Mouse (Mus musculus) testis, adult 2 months (tissue): ENCODE results near the gene Ccdc141. TPM values are rescaled to one million over a fixed set of nuclear protein-coding genes. Genes with fewer than 3 reads are reported as not detected.

Experiments used
- H3K27ac ChIP-seq: fragments of 200-500 bp; 2 replicates; pipeline ENCODE4 v1.5.1; 2012; ENCODE audit warnings: low read depth, low read length; ENCODE audit not compliant: control insufficient read depth, insufficient read depth
- H3K27me3 ChIP-seq: fragments of 200-500 bp; 2 replicates; pipeline ENCODE4 v1.6.1; 2012; ENCODE audit warnings: mild to moderate bottlenecking, low read length, moderate library complexity; ENCODE audit not compliant: control insufficient read depth, insufficient read depth
- H3K36me3 ChIP-seq: fragments of 200-500 bp; 2 replicates; pipeline ENCODE4 v1.6.1; 2012; ENCODE audit warnings: mild to moderate bottlenecking, low read length; ENCODE audit not compliant: control insufficient read depth, insufficient read depth
- H3K4me1 ChIP-seq: fragments of 200-500 bp; 2 replicates; pipeline ENCODE4 v1.6.1; 2012; ENCODE audit warnings: low read length; ENCODE audit not compliant: control insufficient read depth, insufficient read depth
- H3K4me3 ChIP-seq: fragments of 200-500 bp; 2 replicates; pipeline ENCODE4 v1.5.1; 2012; ENCODE audit warnings: low read depth, mild to moderate bottlenecking, low read length, moderate library complexity, mixed read lengths; ENCODE audit not compliant: control insufficient read depth
- CTCF ChIP-seq: fragments of 200-500 bp; IDR thresholded peaks from 2 replicates; pipeline ENCODE4 v1.5.1; 2012; ENCODE audit warnings: low read depth, mild to moderate bottlenecking, inconsistent platforms, low read length, moderate library complexity; ENCODE audit not compliant: control insufficient read depth, insufficient read depth, insufficient replicate concordance
- POLR2A ChIP-seq: fragments of 200-500 bp; IDR thresholded peaks from 2 replicates; pipeline ENCODE4 v1.6.1; 2012; ENCODE audit warnings: low read depth, mild to moderate bottlenecking, inconsistent platforms, low read length, moderate library complexity; ENCODE audit not compliant: control insufficient read depth
- polyA plus RNA-seq: library from polyadenylated mRNA; depleted of rRNA; stranded (reverse); fragments of >200 nt; gene quantifications from 2 replicates; pipeline ENCODE4 v1.2.3, GENCODE M21; 2012

Ccdc141 gene
- polyA plus RNA-seq, 1 experiment = 1.2 TPM

GRCm38 (mm10) chr2:76987317-76987716 lies 183.1 kb downstream of the Ccdc141 start:
- H3K4me3 ChIP-seq = no peak overlapping the region
- no peaks in the 10 kb centered on the region for H3K4me1 ChIP-seq
- no peaks in the 10 kb centered on the region for H3K27me3 ChIP-seq
- H3K36me3 ChIP-seq = no peaks in the 10 kb centered on the region
- H3K27ac ChIP-seq = no peak overlapping the region
- TF ChIP-seq CTCF (no peak), POLR2A (no peak)

GRCm38 (mm10) chr2:76984384-76984783 lies 186.1 kb downstream of the Ccdc141 start:
- Histone ChIP-seq H3K27me3 (no peaks in the 10 kb centered on the region), H3K27ac (no peak overlapping the region), H3K36me3 (no peaks in the 10 kb centered on the region), H3K4me1 (no peaks in the 10 kb centered on the region), H3K4me3 (no peak overlapping the region)
- no peak for TF ChIP-seq CTCF
- no peak for TF ChIP-seq POLR2A

- H3K27me3 ChIP-seq = no peaks in the 10 kb centered on the region
Measured at GRCm38 (mm10) chr2:76983601-76984000, 186.8 kb downstream of the Ccdc141 start.

GRCm38 (mm10) chr2:76982391-76983145 lies 187.9 kb downstream of the Ccdc141 start, which contains the start of gene Ttn:
TSS of gene Ttn (minus strand) at chr2:76982547.
- no peak within 1 kb of the TSS for H3K27ac ChIP-seq
- H3K4me1 ChIP-seq = no peaks in the 10 kb centered on the region
- no peaks in the 10 kb centered on the region for H3K27me3 ChIP-seq
- TF ChIP-seq CTCF = no peak
- no peak for TF ChIP-seq POLR2A
- H3K36me3 ChIP-seq = no peaks in the 10 kb centered on the region
- no peak within 1 kb of the TSS for H3K4me3 ChIP-seq

More at GRCm38 (mm10) chr2:76983601-76984000, 186.8 kb downstream of the Ccdc141 start:
- no peak overlapping the region for H3K27ac ChIP-seq
- H3K4me1 ChIP-seq = no peaks in the 10 kb centered on the region
- no peaks in the 10 kb centered on the region for H3K36me3 ChIP-seq
- no peak for TF ChIP-seq CTCF
- no peak for TF ChIP-seq POLR2A
- H3K4me3 ChIP-seq = no peak overlapping the region

GRCm38 (mm10) chr2:76981717-76982116 lies 188.7 kb downstream of the Ccdc141 start:
- Histone ChIP-seq H3K27me3 (no peaks in the 10 kb centered on the region), H3K27ac (no peak overlapping the region), H3K4me1 (no peaks in the 10 kb centered on the region), H3K4me3 (no peak overlapping the region), H3K36me3 (no peaks in the 10 kb centered on the region)
- TF ChIP-seq CTCF = no peak
- TF ChIP-seq POLR2A = no peak

GRCm38 (mm10) chr2:76980146-76980545 lies 190.3 kb downstream of the Ccdc141 start:
- no peak overlapping the region for H3K27ac ChIP-seq
- no peaks in the 10 kb centered on the region for H3K27me3 ChIP-seq
- no peak overlapping the region for H3K4me3 ChIP-seq
- TF ChIP-seq POLR2A = no peak
- peak; percentile 79; the same call in 1 of the 2 replicates for TF ChIP-seq CTCF
- H3K4me1 ChIP-seq = no peaks in the 10 kb centered on the region
- no peaks in the 10 kb centered on the region for H3K36me3 ChIP-seq

- TF ChIP-seq CTCF = no peak
- no peak for TF ChIP-seq POLR2A
- Histone ChIP-seq H3K4me1 (no peaks in the 10 kb centered on the region), H3K4me3 (no peak overlapping the region), H3K36me3 (no peaks in the 10 kb centered on the region), H3K27me3 (no peaks in the 10 kb centered on the region), H3K27ac (no peak overlapping the region)
Measured at GRCm38 (mm10) chr2:76977650-76978049, 192.8 kb downstream of the Ccdc141 start.

- TF ChIP-seq POLR2A (no peak), CTCF (no peak)
Measured at GRCm38 (mm10) chr2:76972051-76972450, 198.4 kb downstream of the Ccdc141 start.

More at GRCm38 (mm10) chr2:76972051-76972450, 198.4 kb downstream of the Ccdc141 start:
- no peaks in the 10 kb centered on the region for H3K36me3 ChIP-seq
- no peak overlapping the region for H3K27ac ChIP-seq
- no peak overlapping the region for H3K4me3 ChIP-seq
- no peaks in the 10 kb centered on the region for H3K27me3 ChIP-seq
- no peaks in the 10 kb centered on the region for H3K4me1 ChIP-seq
